Mouse (Mus musculus) heart, adult 2 months (tissue): ENCODE measurements around the gene Ap2s1. TPM values are rescaled to one million over a fixed set of nuclear protein-coding genes. Genes with fewer than 3 reads are reported as not detected.
A peak's percentile ranks its signal among the peaks of the same experiment; 100 is the strongest.

ENCODE experiments used
- DNase-seq, 2 experiments: peaks; one replicate each; pipeline ENCODE4 v3.0.0; 2021
- H3K27ac ChIP-seq: fragments of 200-600 bp; 2 replicates; pipeline ENCODE4 v1.8.1; 2022
- H3K27me3 ChIP-seq: fragments of 200-500 bp; 2 replicates; pipeline ENCODE4 v1.6.1; 2012; ENCODE audit warnings: mild to moderate bottlenecking, low read length, inconsistent platforms, mixed read lengths; ENCODE audit not compliant: control insufficient read depth, insufficient read depth
- H3K36me3 ChIP-seq: fragments of 200-500 bp; 2 replicates; pipeline ENCODE4 v1.6.1; 2012; ENCODE audit warnings: low read length, inconsistent platforms; ENCODE audit not compliant: control insufficient read depth, insufficient read depth
- H3K4me1 ChIP-seq: fragments of 200-500 bp; 2 replicates; pipeline ENCODE4 v1.6.1; 2011; ENCODE audit warnings: low read length; ENCODE audit not compliant: control insufficient read depth, insufficient read depth
- H3K4me3 ChIP-seq: fragments of 200-600 bp; 2 replicates; pipeline ENCODE4 v1.8.1; 2022
- H3K79me2 ChIP-seq: fragments of 200-500 bp; replicated peaks from 2 replicates; pipeline ENCODE4 v1.6.1; 2012; ENCODE audit warnings: mild to moderate bottlenecking, inconsistent platforms, low read length, moderate library complexity, mixed read lengths; ENCODE audit not compliant: control insufficient read depth, insufficient read depth
- H3K9ac ChIP-seq: fragments of 200-500 bp; 2 replicates; pipeline ENCODE4 v1.6.1; 2012; ENCODE audit warnings: low read depth, mild to moderate bottlenecking, control low read depth, inconsistent platforms, low read length, mixed read lengths
- CTCF ChIP-seq: fragments of 200-600 bp; IDR thresholded peaks from 2 replicates; pipeline ENCODE4 v1.8.1; 2022; ENCODE audit warnings: antibody characterized with exemption, mild to moderate bottlenecking, moderate library complexity
- EP300 ChIP-seq: fragments of 200-500 bp; IDR thresholded peaks from 2 replicates; pipeline ENCODE4 v1.6.1; 2011; ENCODE audit warnings: low read depth, low read length, control low read depth; ENCODE audit not compliant: insufficient read depth
- POLR2A ChIP-seq: fragments of 200-500 bp; IDR thresholded peaks from 2 replicates; pipeline ENCODE4 v1.6.1; 2011; ENCODE audit warnings: mild to moderate bottlenecking, low read depth, low read length, control low read depth; ENCODE audit not compliant: insufficient read depth
- WGBS: fragments of 180-500 bp; shearing (Covaris S2); methylation state at CpG from one replicate; pipeline ENCODE4 v1.1.7; 2018; 5-methylcytosine and 5-hydroxymethylcytosine counted together
- intact Hi-C: fragments of 180-260 bp; cut with DNase I; formaldehyde crosslinking; loops from one replicate; pipeline ENCODE4 v1.15.1; 2025
- long read RNA-seq: library from polyadenylated mRNA; stranded (forward); transcript quantifications from one replicate; pipeline ENCODE4 v2.0.0, GENCODE M21; 2021
- polyA plus RNA-seq: library from polyadenylated mRNA; depleted of rRNA; stranded (reverse); fragments of >200 nt; gene quantifications from 2 replicates; pipeline ENCODE4 v1.2.3, GENCODE M21; 2012; rRNA removed
- total RNA-seq, 2 experiments: library from RNA; stranded (reverse); gene quantifications; 2 replicates each; pipeline ENCODE4 v1.2.3; 2021

The Ap2s1 gene
- total RNA-seq (10 to 100 TPM; 69.7 to 75.3 TPM), polyA plus RNA-seq (122 and 123 TPM in 2 replicates)
- long read RNA-seq, transcript Ap2s1-201 (5 exons, 836 nt): major isoform, 15 of 16 reads
- long read RNA-seq, partial matches to known transcripts: 0 of 16 reads
- long read RNA-seq, other reads (novel, unspliced or antisense): 1 of 16 reads

DNA sequence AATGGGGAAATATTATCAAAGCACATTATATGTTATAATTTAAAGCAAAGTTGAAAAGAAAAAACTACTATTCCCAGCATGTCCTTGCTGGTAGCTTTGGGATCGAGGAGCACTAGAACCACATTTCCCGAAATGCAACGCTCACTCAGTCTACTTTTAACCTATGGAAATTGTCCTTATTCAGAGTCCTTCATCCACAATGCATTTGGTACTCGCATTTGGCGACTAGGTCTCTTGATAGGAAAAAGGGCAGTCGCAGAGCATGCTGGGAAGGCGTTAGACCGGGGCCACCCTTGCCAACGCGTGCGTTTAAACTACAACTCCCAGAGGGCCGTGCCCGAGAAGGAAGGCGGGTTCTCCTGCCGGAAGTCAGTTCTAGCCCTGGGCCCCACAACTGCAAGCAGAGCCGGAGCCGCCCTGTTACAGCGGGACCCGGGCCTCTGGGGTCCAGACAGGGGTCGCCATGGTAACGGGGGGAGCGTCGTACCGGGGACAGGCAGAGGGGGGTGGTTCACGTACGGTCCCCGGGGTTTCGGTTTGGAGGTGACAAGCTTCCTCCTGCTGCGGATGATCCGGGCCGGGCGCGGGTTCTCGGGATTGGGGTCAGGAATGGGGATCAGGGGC is at the start of gene Ap2s1:
TSS of gene Ap2s1 (plus strand) at position 338 of the 624 bp plus-strand sequence.
- peak; percentile 95 to 97 for DNase-seq
- no peaks in the 10 kb centered on the region for H3K36me3 ChIP-seq
- H3K27ac ChIP-seq: peak within 1 kb of the TSS; percentile 71
- peak within 1 kb of the TSS; percentile 62 for H3K4me3 ChIP-seq
- WGBS: under 1% methylated on average over 34 of the region's 34 CpGs
- intact Hi-C loops: loop anchor here (10.0 kb wide), 2 partner anchors 353 to 423 kb away; partner anchors contain the start of gene Sae1
- peak within 1 kb of the TSS; percentile 95 for H3K9ac ChIP-seq
- H3K4me1 ChIP-seq: no peaks in the 10 kb centered on the region; the same call in 1 of the 2 replicates
- H3K79me2 ChIP-seq: peaks cover 7% of the 10 kb centered on the region; the same call in 1 of the 2 replicates
- H3K27me3 ChIP-seq: no peaks in the 10 kb centered on the region
- peak; percentile 35; the same call in 1 of the 2 replicates for TF ChIP-seq EP300
- no peak for TF ChIP-seq CTCF
- TF ChIP-seq POLR2A: peak; percentile 76

DNA sequence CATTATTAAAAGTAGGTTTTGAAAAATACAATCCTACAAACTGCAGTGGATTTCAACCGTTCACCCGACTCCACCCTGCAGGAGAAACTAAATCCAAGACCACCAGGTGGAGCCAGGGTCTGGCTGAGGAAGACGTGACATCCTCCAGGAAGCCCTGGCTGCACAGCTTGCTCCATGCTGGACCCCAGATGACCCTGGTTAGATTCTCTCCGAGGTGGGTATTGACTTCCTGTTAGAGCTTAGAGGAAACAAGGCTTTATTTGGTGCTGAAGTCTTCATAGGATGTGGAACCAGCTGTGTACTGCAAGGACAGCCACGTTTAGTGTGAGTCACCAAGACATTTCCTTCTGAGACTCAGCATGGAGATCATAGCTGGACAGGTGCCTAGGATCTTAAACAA is 49.0 kb upstream of the Ap2s1 start:
- no peaks in the 10 kb centered on the region for H3K36me3 ChIP-seq
- TF ChIP-seq EP300: no peak
- no peak for TF ChIP-seq POLR2A
- TF ChIP-seq CTCF: no peak; the same call in 1 of the 2 replicates
- H3K4me1 ChIP-seq: no peaks in the 10 kb centered on the region; the same call in 1 of the 2 replicates
- no peak overlapping the region for H3K4me3 ChIP-seq
- H3K27ac ChIP-seq: no peak overlapping the region
- intact Hi-C loops: no loop called here
- H3K79me2 ChIP-seq: no peaks in the 10 kb centered on the region
- WGBS: 37% methylated on average over 5 of the region's 5 CpGs
- DNase-seq: no peak
- H3K9ac ChIP-seq: no peak overlapping the region
- no peaks in the 10 kb centered on the region for H3K27me3 ChIP-seq

DNA sequence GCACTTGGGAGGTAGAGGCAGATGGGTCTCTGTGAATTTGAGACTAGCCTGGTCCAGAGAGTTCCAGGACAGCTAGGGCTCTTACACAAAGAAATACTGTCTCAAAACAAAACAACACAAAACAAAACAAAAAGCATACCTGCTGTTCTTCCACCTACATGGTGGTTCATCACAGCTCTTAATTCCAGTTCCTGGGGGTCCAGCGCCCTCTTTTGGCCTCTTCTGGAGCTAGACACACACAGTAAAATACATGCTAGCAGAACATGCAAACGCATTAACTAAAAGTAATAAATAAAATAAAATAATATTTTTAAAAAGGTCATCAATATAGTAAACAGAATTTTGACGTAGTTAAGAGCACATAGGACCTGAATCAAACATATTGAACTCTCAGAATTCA is 43.2 kb upstream of the Ap2s1 start:
- H3K4me3 ChIP-seq: no peak overlapping the region
- TF ChIP-seq EP300: no peak
- peak; percentile 75 for TF ChIP-seq CTCF
- no peaks in the 10 kb centered on the region for H3K79me2 ChIP-seq
- no peak overlapping the region for H3K9ac ChIP-seq
- no peaks in the 10 kb centered on the region for H3K27me3 ChIP-seq
- H3K36me3 ChIP-seq: no peaks in the 10 kb centered on the region
- H3K4me1 ChIP-seq: no peaks in the 10 kb centered on the region; the same call in 1 of the 2 replicates
- peak; percentile 22 to 50 for DNase-seq
- H3K27ac ChIP-seq: no peak overlapping the region
- intact Hi-C loops: loop anchor here (1.0 kb wide), 1 partner anchor 65 kb away; no protein-coding TSS in a partner anchor
- WGBS: 38% methylated on average over 3 of the region's 3 CpGs

DNA sequence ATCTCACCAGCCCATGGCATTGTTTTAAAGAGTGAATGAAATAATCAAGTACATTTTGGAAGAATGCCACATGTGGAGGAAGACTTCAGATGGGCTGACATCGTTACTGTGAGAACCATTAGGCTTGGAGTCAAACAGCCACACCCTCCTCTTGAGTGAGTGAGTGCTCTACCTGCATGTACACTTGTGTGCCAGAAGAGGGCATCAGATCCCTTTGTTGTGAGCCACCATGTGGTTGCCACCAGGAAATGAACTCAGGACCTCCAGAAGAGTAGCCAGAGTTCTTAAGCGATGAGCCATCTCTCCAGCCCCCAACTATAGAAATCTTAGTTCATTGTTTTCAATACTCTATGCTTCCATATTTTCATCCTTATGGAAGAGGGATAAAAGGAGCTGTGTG is 39.2 kb upstream of the Ap2s1 start:
- no peak overlapping the region for H3K27ac ChIP-seq
- no peak for DNase-seq
- H3K9ac ChIP-seq: no peak overlapping the region
- no peaks in the 10 kb centered on the region for H3K27me3 ChIP-seq
- no peak overlapping the region for H3K4me3 ChIP-seq
- H3K4me1 ChIP-seq: peaks cover 3% of the 10 kb centered on the region; the same call in 1 of the 2 replicates
- intact Hi-C loops: no loop called here
- WGBS: 28% methylated on average over 2 of the region's 2 CpGs
- no peaks in the 10 kb centered on the region for H3K79me2 ChIP-seq
- no peaks in the 10 kb centered on the region for H3K36me3 ChIP-seq
- TF ChIP-seq CTCF (peak; percentile 61), EP300 (no peak)

DNA sequence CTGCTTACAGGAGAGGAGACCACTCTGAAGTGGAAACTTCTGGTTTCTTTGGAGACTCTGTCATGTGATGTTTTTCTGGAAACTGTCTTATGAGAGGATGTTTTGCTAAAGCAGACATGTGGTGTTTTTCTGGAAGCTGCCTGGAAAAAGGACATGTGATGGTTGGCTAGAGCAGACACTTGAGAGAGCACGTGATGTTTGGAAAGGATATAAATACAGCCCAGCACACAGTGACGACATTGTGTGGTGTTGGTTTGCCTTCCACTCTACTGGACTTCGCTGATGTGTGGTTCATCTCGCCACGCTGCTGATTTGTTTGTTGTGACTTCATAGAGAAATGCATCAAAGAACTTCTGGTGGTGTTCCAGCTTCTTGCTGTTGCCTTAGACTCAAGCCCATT is 37.6 kb upstream of the Ap2s1 start:
- Histone ChIP-seq H3K27me3 (no peaks in the 10 kb centered on the region), H3K79me2 (no peaks in the 10 kb centered on the region), H3K4me1 (peaks cover 3% of the 10 kb centered on the region; the same call in 1 of the 2 replicates), H3K27ac (no peak overlapping the region), H3K9ac (no peak overlapping the region), H3K36me3 (no peaks in the 10 kb centered on the region), H3K4me3 (no peak overlapping the region)
- WGBS: 25% methylated on average over 5 of the region's 5 CpGs
- TF ChIP-seq CTCF: no peak
- 0 out of 2 replicates have a peak, but pooled peaks have one; percentile 42 for TF ChIP-seq POLR2A
- no peak for TF ChIP-seq EP300
- intact Hi-C loops: loop anchor here (2.0 kb wide), 1 partner anchor 28 kb away; no protein-coding TSS in a partner anchor
- no peak for DNase-seq

DNA sequence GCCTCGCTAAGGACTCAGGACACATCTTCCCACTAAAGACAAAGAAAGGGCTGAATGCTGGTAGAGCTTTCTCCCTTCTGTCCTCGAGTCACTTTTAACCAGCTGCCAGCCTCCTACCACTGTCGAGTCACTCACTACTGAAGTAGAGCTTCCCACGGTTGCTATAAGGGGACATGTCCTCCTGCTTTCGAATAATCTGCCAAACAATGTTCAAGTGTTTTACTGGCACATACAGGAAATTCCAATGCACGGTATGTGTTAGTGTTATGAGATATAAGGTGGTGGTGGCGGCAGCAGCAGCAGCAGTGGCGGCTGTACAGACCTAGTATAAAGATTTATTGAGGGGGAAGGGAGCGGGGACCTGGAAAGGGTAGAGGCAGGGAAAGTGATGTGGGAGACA is 31.8 kb upstream of the Ap2s1 start:
- Histone ChIP-seq H3K27me3 (no peaks in the 10 kb centered on the region), H3K9ac (no peak overlapping the region), H3K4me1 (no peaks in the 10 kb centered on the region), H3K4me3 (no peak overlapping the region), H3K36me3 (no peaks in the 10 kb centered on the region), H3K79me2 (no peaks in the 10 kb centered on the region), H3K27ac (no peak overlapping the region)
- DNase-seq: no peak
- intact Hi-C loops: no loop called here
- TF ChIP-seq EP300 (no peak), POLR2A (no peak), CTCF (no peak)
- 21% methylated on average over 9 of the region's 9 CpGs for WGBS
